Mouse (Mus musculus) spleen, postnatal 0 days (tissue): ENCODE measurements around the gene Gm20532. TPM values are rescaled to one million over a fixed set of nuclear protein-coding genes. Genes with fewer than 3 reads are reported as not detected.

Experiments used
- microRNA counts: library from miRNA; unstranded; fragments of <30 nt; microRNA quantifications from one replicate; lab custom pipeline; 2015
- polyA plus RNA-seq: library from polyadenylated mRNA; unstranded; fragments of >200 nt; fragmentation: Nextera tagmentation; extraction: Ambion mirVana; gene quantifications from 2 replicates; pipeline ENCODE4 v1.2.1, GENCODE M21; 2015

Gene Gm20532
- polyA plus RNA-seq = not detected in 2 replicates

DNA sequence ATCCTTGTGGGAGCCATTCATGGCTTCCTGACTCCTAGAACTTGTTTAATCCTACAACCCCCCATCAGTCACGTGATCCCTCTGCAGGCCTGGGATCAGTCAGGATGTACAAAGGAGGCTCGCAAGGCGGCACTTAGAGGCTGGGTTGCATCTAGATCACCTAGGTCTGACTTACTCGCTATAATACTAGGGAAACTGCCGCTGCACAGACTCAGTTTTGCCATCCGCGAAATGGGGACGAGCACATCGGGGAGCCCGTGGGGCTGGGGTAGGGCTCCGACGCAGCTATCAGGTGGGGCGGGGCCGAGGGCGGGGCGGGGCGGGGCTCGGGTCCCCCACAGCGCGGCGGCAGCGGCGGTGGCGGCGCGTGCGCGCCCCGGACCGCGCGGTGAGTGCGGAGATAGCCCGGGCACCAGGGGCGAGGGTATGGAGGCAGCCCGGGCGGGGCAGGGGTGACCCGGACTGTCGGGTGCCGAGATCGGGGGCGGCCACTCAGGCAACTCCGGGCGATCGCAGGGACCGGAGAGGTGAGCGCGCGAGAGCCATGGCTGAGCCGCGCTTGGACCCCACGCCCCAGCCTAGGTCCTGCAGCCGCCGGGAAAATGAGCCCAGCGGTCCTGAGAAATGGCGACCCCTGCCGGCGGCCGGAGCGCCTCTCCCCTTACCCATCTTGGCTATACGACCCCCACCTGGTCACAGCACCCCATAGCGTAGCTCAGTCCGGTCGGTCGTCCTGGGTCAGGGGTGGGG is at the start of gene Gm20532:
Gene Gm20532 (plus strand): TSS at position 346 of the 750 bp plus-strand sequence.

DNA sequence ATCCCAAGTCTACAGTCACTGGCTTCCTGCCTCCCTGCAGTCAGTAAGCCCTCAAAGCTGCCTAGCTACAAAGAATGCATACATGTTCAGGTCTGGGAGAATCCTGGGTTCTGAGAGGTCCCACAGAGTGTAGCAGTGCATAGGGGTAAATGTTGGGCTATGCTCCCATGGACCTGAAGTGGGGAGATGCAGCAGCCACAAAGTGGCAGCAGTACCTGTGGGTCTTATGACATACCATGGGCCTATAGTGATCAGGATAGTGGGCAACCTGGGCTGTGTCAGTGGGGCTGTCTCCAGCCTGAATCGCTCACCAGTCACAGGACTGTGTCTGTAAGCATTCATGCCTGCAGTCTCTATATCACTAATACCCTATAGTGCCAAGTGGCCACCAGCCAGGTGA is 6.7 kb upstream of the Gm20532 start, which contains the start of gene Egfl7:
Gene Egfl7 (plus strand): TSS at position 301 of the 400 bp plus-strand sequence.

DNA sequence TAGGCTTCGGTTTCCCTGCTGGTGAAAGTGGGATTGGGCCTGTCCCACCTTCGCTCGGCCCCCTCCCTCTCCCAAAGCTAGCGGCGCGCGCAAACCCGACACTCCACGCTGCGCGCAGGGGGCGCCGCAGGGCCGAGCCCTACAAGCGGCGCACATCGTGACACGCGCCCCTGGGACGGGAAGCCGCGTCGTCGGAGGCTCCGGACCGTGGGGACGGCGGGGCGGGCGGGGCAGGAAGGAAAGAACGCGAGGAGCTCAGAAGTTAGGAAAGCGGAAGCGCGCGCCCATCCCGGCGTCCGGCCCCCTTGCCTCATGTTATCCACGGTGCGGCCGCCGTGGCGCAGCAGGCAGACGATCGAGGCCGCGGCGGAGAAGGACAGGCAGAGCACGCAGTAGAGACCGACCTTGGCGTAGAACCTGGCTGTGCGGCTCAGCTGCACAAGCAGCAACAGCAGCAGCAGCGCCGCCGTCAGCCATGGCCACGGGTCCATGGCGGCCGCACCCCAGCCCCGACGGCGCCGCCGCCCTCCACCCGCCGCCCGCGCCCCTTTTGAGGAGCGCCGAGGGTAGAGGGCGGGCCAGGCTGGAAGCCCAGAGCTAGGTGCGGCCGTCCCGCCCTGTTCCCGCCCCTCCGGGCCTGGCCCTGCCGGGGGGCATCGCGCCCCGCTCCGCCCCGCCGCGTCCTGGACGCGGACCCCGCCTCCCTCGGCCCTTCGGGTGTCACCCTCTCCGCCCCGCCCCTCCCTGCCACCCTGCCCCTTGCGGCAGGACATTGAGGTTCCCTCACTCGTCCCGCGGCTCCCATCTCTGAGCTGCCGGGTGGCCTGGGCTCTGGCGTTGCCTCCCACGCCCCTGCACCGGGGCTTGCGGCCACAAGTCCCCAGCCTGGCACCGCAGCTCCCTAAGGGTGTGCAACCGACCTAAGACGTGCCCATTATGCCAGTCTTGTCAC is 17.6 kb downstream of the Gm20532 start, which contains the start of gene Agpat2:
Gene Agpat2 (minus strand): TSS at position 698 of the 952 bp plus-strand sequence.

DNA sequence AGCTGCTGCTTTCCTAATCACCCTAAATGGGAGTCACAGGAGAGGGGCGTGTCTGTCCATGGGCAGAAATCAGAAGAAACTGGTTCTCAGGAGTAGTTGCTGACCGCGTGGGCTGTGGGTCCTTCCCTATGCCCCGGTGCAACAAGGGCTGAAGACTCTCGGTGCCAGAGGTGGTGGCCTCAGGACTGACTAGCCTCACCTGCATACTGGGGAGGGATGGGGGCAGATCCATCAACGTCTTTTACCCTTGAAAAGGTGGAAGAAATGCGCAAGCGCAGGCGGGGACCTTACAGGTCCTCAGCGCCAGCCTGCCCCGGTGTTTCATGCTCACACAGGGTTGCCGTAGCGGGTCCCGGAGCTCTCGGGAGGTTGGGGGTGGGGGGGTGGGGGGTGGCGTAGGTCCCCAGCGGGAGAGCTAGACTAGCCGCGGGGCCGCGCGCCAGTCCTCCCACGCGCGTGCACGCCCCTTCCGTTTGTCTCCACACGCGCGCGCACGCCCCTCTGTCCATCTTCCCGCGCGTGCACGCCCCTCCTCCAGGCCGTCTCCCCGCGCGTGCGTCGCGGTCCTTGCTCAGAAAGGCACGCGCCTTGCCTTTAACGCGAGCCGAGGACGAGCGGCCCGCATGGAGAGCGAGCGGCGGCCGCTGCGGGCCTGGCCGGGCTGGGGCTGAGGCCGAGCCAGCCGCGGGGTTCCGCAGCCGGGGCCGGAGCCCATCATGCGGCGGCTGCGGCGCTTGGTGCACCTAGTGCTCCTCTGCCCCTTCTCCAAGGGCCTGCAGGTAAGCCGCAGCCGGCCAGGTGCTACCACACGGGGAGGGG is 41.7 kb downstream of the Gm20532 start, which contains the start of gene Fam69b:
Gene Fam69b (plus strand): TSS at position 537 of the 819 bp plus-strand sequence.

DNA sequence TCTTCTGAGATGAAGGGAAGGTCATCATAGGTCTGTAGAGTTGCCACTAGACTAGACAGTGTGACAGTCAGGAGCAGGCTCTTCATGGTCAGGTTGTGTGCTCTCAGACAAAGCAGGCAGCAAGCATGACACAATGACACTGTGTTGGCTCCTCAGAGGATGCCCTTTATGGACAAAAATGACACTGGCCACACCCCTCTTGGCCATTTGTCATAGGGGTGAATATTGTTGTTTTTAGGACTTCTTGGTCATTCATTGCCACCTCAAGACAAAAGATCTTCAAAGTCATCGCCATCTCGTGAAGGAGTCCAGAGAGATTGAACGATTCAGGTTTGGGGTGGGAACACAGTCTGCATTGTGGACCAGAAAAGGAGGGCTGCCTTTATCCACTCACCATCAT is 84.7 kb downstream of the Gm20532 start, which contains the start of gene Lcn4:
Gene Lcn4 (minus strand): TSS at position 101 of the 400 bp plus-strand sequence.

MicroRNAs within 50 kb of the gene (microRNA counts, 519-probe panel; counts per million panel counts)
- microRNA mmu-miR-126-3p (lab: Ali Mortazavi, UCI) (10,590 counts per million, percentile 99 among the panel's probes with 10 or more counts), microRNA mmu-miR-126-5p (lab: Ali Mortazavi, UCI) (7,340 counts per million, percentile 70 among the panel's probes with 10 or more counts)

Other genes starting within 250 kb of the Gm20532 start
- gene Dnlz, start 234.5 kb upstream of the Gm20532 start, polyA plus RNA-seq = 8.7 and 10.4 TPM in 2 replicates
- gene Card9, start 225.7 kb upstream of the Gm20532 start, polyA plus RNA-seq = 4.3 and 6.3 TPM in 2 replicates
- gene Snapc4, start 206.0 kb upstream of the Gm20532 start, polyA plus RNA-seq = 11.6 and 12.7 TPM in 2 replicates
- gene Entr1, start 197.3 kb upstream of the Gm20532 start, polyA plus RNA-seq = 46.8 and 53.6 TPM in 2 replicates
- gene Pmpca, start 197.3 kb upstream of the Gm20532 start, polyA plus RNA-seq = 52.7 and 58.0 TPM in 2 replicates
- gene Inpp5e, start 177.4 kb upstream of the Gm20532 start, polyA plus RNA-seq = 7.2 and 7.6 TPM in 2 replicates
- gene Sec16a, start 141.4 kb upstream of the Gm20532 start, polyA plus RNA-seq = 5.8 and 7.5 TPM in 2 replicates
- gene Notch1, start 70.0 kb upstream of the Gm20532 start, polyA plus RNA-seq = 5.6 and 8.1 TPM in 2 replicates
- gene Egfl7, start 6.6 kb upstream of the Gm20532 start, polyA plus RNA-seq = 115 and 142 TPM in 2 replicates
- gene Agpat2, start 17.8 kb downstream of the Gm20532 start, polyA plus RNA-seq = 19.3 and 24.1 TPM in 2 replicates
- 3.2 and 4.7 TPM in 2 replicates for gene Fam69b, start 41.8 kb downstream of the Gm20532 start, polyA plus RNA-seq
- gene Lcn4, start 84.6 kb downstream of the Gm20532 start, polyA plus RNA-seq = 0.40 TPM in 1 of 2 replicates, not detected in the other